Mouse (Mus musculus): ENCODE measurements at regions not wholly inside any gene's neighbourhood (a gene's known extent, or its start where the extent isn't known, plus 50 kb on each side); places are given as distances from the start of the nearest gene placed in this dataset.

DNA sequence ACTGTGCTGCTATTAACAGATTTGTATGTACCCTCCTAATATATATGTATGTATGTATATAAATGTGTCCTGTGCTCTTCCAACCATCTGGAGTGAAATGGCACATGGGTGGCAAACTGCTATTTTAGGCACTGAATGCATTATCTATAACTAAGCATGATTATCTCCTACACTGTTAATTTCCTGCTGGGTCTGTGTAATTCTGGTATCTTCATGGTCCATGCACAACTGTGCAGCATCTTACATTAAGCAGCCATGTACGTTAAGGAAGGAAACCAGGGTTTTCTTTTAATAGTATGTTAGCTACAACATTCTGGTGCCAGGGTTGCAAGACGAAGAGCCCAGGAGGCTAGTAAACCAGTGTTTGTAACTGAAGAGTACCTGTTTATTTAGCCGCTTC is 521.3 kb downstream of the Efnb2 start:
- Histone ChIP-seq H3K9ac (ENCODE audit: low read depth, low read length) (no peak overlapping the region), H3K9me3 (ENCODE audit: control insufficient read depth, low read length) (no peaks in the 10 kb centered on the region), H3K36me3 (ENCODE audit: control insufficient read depth, insufficient read depth, low read length) (no peaks in the 10 kb centered on the region), H3K27ac (ENCODE audit: low read depth, low read length) (no peak overlapping the region), H3K4me1 (ENCODE audit: control insufficient read depth, insufficient read depth, low read length) (no peaks in the 10 kb centered on the region), H3K4me2 (replicated peaks; ENCODE audit: low read depth, low read length) (no peak overlapping the region), H3K4me3 (ENCODE audit: low read length) (no peak overlapping the region), H3K27me3 (ENCODE audit: control insufficient read depth, insufficient read depth, low read length) (no peaks in the 10 kb centered on the region)
- 88% methylated on average over 3 of the region's 3 CpGs for WGBS
- no peak for ATAC-seq (ENCODE audit: low FRiP score, low TSS enrichment)

DNA sequence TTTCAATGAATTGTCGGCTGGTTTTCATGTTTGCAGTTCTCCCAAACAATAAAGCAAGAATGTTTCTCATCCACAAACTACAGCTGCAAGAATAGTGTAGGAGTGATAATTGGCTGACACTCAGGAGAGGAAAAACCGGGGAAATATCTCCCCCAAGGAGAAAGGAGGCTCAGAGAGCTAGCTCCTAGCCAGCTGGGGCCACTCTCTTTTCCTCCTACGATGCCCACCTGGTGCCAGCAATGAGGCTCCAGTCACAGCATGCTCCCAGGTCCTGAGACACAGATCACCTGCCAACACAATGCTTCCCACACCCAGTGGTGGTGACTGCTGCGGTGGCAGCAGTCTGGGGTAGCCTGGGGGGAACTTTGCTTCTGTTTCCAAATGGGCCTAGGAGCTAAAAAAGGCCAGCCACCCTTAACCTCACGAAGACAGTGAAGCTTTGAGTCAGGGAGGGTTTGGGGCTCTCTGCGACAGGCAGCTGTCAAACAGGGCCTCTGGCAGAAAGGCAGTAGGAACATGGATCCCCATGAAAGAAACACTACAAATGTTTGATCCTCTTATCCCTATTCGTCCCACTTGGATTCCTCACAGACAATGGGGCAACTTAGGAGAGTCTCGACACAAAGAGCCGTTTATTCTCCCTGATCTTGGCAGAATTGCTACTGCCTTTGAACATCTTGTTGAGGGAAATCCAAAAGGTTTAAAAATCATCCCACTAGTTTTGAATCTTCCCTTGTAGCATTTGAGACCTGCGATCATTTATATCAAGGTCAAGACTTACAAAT is 527.8 kb downstream of the Efnb2 start:
- ATAC-seq (ENCODE audit: low FRiP score, low TSS enrichment) = no peak
- Histone ChIP-seq H3K27me3 (ENCODE audit: control insufficient read depth, insufficient read depth, low read length) (no peaks in the 10 kb centered on the region), H3K4me2 (replicated peaks; ENCODE audit: low read depth, low read length) (no peak overlapping the region), H3K36me3 (ENCODE audit: control insufficient read depth, insufficient read depth, low read length) (no peaks in the 10 kb centered on the region), H3K9me3 (ENCODE audit: control insufficient read depth, low read length) (no peaks in the 10 kb centered on the region), H3K4me3 (ENCODE audit: low read length) (no peak overlapping the region), H3K27ac (ENCODE audit: low read depth, low read length) (no peak overlapping the region), H3K4me1 (ENCODE audit: control insufficient read depth, insufficient read depth, low read length) (no peaks in the 10 kb centered on the region), H3K9ac (ENCODE audit: low read depth, low read length) (no peak overlapping the region)
- 40% methylated on average over 10 of the region's 10 CpGs for WGBS

- Histone ChIP-seq H3K4me1 (ENCODE audit: control insufficient read depth, insufficient read depth, low read length) (no peaks in the 10 kb centered on the region), H3K36me3 (ENCODE audit: control insufficient read depth, insufficient read depth, low read length) (no peaks in the 10 kb centered on the region), H3K9me3 (ENCODE audit: control insufficient read depth, low read length) (no peaks in the 10 kb centered on the region), H3K9ac (ENCODE audit: low read depth, low read length) (no peak overlapping the region), H3K27me3 (ENCODE audit: control insufficient read depth, insufficient read depth, low read length) (no peaks in the 10 kb centered on the region), H3K4me3 (ENCODE audit: low read length) (no peak overlapping the region), H3K4me2 (replicated peaks; ENCODE audit: low read depth, low read length) (no peak overlapping the region), H3K27ac (ENCODE audit: low read depth, low read length) (peak overlapping the region; percentile 48; the same call in 1 of the 2 replicates)
- WGBS = 14% methylated on average over 3 of the region's 3 CpGs
- peak; percentile 93 for ATAC-seq (ENCODE audit: low FRiP score, low TSS enrichment)
These were observed 529.1 kb downstream of the Efnb2 start for GRCm38 (mm10) chr8:8131961-8132376.

DNA sequence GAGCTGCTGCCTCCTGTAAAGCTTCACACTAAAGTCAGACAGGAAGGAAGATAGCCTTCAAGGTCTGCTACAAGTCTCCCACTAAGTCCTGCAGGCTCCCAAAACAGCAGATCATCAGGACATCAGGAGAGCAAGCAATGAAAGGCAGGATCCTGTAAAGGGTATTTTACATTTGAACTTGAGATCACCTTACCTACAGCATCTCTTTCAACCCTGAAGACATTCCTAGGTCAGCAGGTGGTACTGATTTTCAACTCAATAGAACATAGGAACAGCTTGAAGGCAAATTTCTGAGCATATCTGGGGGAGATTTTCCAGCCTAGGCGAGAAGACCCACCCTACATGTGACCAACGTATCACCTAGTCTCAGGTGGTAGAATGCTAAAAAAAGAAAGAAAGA is 530.2 kb downstream of the Efnb2 start:
- Histone ChIP-seq H3K27ac (ENCODE audit: low read depth, low read length) (no peak overlapping the region), H3K4me2 (replicated peaks; ENCODE audit: low read depth, low read length) (no peak overlapping the region), H3K9me3 (ENCODE audit: control insufficient read depth, low read length) (no peaks in the 10 kb centered on the region), H3K9ac (ENCODE audit: low read depth, low read length) (no peak overlapping the region), H3K4me3 (ENCODE audit: low read length) (no peak overlapping the region), H3K36me3 (ENCODE audit: control insufficient read depth, insufficient read depth, low read length) (no peaks in the 10 kb centered on the region), H3K4me1 (ENCODE audit: control insufficient read depth, insufficient read depth, low read length) (no peaks in the 10 kb centered on the region), H3K27me3 (ENCODE audit: control insufficient read depth, insufficient read depth, low read length) (no peaks in the 10 kb centered on the region)
- no peak for ATAC-seq (ENCODE audit: low FRiP score, low TSS enrichment)
- 71% methylated on average over 2 of the region's 2 CpGs for WGBS

DNA sequence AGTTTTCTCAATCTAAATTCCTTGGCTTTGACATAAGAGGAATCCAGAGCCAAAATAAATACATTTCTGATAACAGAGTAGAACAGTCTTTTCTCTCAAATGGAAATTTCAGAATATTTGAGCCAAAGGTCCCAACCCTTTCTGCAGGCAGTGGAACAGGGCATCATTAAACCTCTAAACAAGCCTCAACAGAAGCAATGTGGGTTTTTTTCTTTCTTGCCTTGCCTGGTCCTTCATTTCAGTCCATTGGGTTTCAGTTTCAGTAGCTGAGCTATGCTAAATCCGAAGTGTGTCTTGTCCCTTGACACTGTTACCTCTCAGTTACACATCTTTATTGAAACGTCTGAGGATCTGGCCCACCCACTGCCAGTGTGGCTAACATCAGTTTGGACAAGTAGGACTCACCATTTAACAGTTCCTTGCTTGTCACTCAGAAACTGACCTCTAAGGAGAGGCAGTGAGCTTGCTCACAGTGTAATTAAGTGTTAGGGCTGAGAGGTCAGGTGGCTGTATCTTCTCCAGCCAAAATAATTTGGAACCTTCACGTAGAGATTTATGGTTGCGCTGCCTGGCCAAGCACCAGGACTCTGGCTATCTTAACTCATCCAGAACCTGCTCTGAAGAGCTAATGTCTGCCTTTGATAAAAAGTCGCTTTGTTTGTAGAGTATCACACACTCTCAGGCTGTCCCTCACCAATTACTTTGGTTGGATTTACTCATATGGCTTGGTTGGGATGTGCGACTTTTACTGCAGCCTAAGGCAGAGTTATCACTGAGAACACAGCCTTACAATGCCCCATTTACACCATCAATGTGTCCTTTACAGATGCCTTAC is 545.2 kb downstream of the Efnb2 start:
- Histone ChIP-seq H3K4me2 (replicated peaks; ENCODE audit: low read depth, low read length) (no peak overlapping the region), H3K4me1 (ENCODE audit: control insufficient read depth, insufficient read depth, low read length) (no peaks in the 10 kb centered on the region), H3K36me3 (ENCODE audit: control insufficient read depth, insufficient read depth, low read length) (no peaks in the 10 kb centered on the region), H3K9me3 (ENCODE audit: control insufficient read depth, low read length) (no peaks in the 10 kb centered on the region), H3K27me3 (ENCODE audit: control insufficient read depth, insufficient read depth, low read length) (no peaks in the 10 kb centered on the region), H3K9ac (ENCODE audit: low read depth, low read length) (no peak overlapping the region), H3K4me3 (ENCODE audit: low read length) (no peak overlapping the region), H3K27ac (ENCODE audit: low read depth, low read length) (no peak overlapping the region)
- 19% methylated on average over 6 of the region's 6 CpGs for WGBS
- peak; percentile 87 for ATAC-seq (ENCODE audit: low FRiP score, low TSS enrichment)

- Histone ChIP-seq H3K4me1 (ENCODE audit: control insufficient read depth, insufficient read depth, low read length) (0 out of 2 replicates have a peak, but pooled peaks cover 2% of the 10 kb centered on the region), H3K36me3 (ENCODE audit: control insufficient read depth, insufficient read depth, low read length) (no peaks in the 10 kb centered on the region), H3K27me3 (ENCODE audit: control insufficient read depth, insufficient read depth, low read length) (no peaks in the 10 kb centered on the region), H3K4me3 (ENCODE audit: low read length) (no peak overlapping the region), H3K27ac (ENCODE audit: low read depth, low read length) (no peak overlapping the region), H3K4me2 (replicated peaks; ENCODE audit: low read depth, low read length) (no peak overlapping the region), H3K9ac (ENCODE audit: low read depth, low read length) (no peak overlapping the region), H3K9me3 (ENCODE audit: control insufficient read depth, low read length) (no peaks in the 10 kb centered on the region)
- 84% methylated on average over 3 of the region's 3 CpGs for WGBS
- no peak for ATAC-seq (ENCODE audit: low FRiP score, low TSS enrichment)
These were observed 546.4 kb downstream of the Efnb2 start for GRCm38 (mm10) chr8:8114604-8115003.

- Histone ChIP-seq H3K9ac (ENCODE audit: low read depth, low read length) (no peak overlapping the region), H3K4me2 (replicated peaks; ENCODE audit: low read depth, low read length) (no peak overlapping the region), H3K4me1 (ENCODE audit: control insufficient read depth, insufficient read depth, low read length) (0 out of 2 replicates have a peak, but pooled peaks cover 3% of the 10 kb centered on the region), H3K27me3 (ENCODE audit: control insufficient read depth, insufficient read depth, low read length) (no peaks in the 10 kb centered on the region), H3K36me3 (ENCODE audit: control insufficient read depth, insufficient read depth, low read length) (no peaks in the 10 kb centered on the region), H3K27ac (ENCODE audit: low read depth, low read length) (no peak overlapping the region), H3K9me3 (ENCODE audit: control insufficient read depth, low read length) (no peaks in the 10 kb centered on the region), H3K4me3 (ENCODE audit: low read length) (no peak overlapping the region)
- WGBS = 46% methylated on average over 2 of the region's 2 CpGs
- ATAC-seq (ENCODE audit: low FRiP score, low TSS enrichment) = peak; percentile 78
These were observed 551.2 kb downstream of the Efnb2 start for GRCm38 (mm10) chr8:8109785-8110350.

GRCm38 (mm10) chr8:8103492-8103891 is 557.5 kb downstream of the Efnb2 start:
- Histone ChIP-seq H3K27ac (ENCODE audit: low read depth, low read length) (no peak overlapping the region), H3K36me3 (ENCODE audit: control insufficient read depth, insufficient read depth, low read length) (no peaks in the 10 kb centered on the region), H3K4me1 (ENCODE audit: control insufficient read depth, insufficient read depth, low read length) (no peaks in the 10 kb centered on the region; the same call in 1 of the 2 replicates), H3K4me2 (replicated peaks; ENCODE audit: low read depth, low read length) (no peak overlapping the region), H3K9me3 (ENCODE audit: control insufficient read depth, low read length) (no peaks in the 10 kb centered on the region), H3K9ac (ENCODE audit: low read depth, low read length) (no peak overlapping the region), H3K4me3 (ENCODE audit: low read length) (no peak overlapping the region), H3K27me3 (ENCODE audit: control insufficient read depth, insufficient read depth, low read length) (no peaks in the 10 kb centered on the region)
- WGBS = 66% methylated on average over 3 of the region's 3 CpGs
- no peak for ATAC-seq (ENCODE audit: low FRiP score, low TSS enrichment)

Measured in kidney, embryonic 14.5 days (tissue).